Mouse (Mus musculus) heart, postnatal 10 days (tissue): Measurements from ENCODE around the gene Boc. TPM values are rescaled to one million over a fixed set of nuclear protein-coding genes. Genes with fewer than 3 reads are reported as not detected.

Experiments used
- DNase-seq, 2 experiments: peaks; one replicate each; pipeline ENCODE4 v3.0.0; 2021
- intact Hi-C: fragments of 180-260 bp; cut with DNase I; formaldehyde crosslinking; loops from one replicate; pipeline ENCODE4 v1.15.1; 2025
- total RNA-seq, 2 experiments: library from RNA; stranded (reverse); gene quantifications; 2 replicates each; pipeline ENCODE4 v1.2.3; 2021

Boc gene
- total RNA-seq: 1 to 10 TPM; 9.0 to 9.4 TPM

DNA sequence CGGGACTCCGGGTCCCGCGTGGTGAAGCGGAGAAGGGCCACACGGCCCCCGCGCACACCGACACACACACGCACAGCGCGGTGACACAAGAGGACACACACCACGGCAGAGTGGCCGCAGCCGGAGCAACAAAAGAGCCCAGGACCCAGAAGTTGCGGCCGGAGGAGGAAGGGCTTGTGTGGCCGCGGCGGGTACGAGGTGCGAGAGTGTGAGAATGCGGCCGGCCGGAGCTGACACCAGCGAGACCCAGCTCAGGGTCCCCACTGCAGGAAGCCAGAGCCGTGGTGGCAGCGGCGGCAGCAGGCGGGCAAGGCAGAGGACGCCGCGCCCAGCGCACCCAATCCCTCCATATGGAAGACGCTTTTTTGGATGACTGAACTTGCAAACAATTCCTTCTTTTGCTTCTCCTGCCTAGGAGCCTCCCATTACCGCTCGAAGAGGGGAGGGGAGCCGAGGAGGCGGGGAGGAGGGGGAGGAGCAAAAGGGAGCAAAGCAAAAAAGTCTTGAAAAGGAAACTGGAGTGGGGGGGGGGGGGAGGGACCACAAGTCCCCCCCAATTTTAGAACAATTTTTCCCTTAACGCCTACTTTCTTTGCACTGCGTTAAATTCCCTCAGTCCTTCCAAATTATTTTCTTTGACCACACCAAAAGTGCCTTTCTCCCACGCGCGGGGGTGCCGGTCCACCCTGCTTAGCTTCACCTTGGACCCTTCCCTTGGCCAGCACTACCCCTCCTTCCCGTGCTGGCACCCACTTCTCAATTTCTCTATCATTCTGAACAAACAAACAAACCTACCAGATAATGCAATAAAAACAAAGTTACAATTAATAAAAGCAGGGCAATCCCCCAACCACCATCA, at the start of gene Boc:
TSS of gene Boc (minus strand) at position 427 of the 859 bp plus-strand sequence.
- intact Hi-C loops: loop anchor here (5.0 kb wide), 3 partner anchors 59 to 76 kb away; no protein-coding TSS in a partner anchor
- peak; percentile 71 to 74 for DNase-seq

DNA sequence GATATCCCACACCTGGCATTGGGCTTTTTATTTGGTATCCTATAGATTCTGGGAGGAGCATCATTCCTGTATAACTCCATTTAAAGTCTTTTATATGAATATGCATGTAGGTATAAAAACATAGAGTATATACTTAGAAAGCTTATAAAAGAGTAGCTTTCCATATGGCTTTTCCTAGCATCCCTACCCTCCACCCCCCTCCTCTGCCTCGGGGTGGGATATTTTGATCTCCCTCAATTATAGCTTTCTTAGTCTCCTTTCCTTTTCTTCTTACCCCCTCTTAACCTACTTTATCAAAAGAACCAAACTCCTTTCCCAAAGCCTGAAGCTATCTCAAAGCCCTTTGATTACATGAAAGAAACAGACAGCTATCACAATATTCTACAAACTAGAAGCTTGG, 47.9 kb upstream of the Boc start:
- DNase-seq: no peak
- intact Hi-C loops: no loop called here

DNA sequence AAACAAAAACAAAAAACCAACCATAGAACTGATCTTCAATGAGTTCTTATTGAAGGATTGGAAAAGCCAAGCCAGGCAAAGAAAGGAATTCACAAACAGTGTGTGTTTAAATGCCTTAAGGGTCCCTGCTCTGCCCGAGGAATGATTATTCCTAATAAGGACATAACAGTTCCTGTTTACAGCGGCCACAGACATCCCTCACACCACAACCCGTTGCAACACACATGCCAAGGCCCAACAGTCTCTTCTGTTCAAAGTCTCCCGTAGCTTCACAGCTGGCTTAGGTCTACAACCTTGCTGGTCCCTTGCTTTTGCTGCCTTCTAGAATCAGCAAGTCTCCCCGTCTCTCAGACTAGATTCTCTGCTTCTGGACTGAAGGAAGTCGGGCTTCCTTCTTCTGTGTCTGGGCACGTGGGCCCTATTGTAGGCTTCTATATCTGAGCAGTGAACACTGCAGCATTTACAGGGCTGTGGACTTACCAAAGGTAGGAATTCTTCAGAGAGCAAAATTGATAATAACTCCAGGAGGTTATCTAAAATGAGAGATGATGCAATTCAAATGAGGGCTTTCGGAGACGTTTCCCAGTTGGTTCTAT, 45.4 kb upstream of the Boc start:
- no peak for DNase-seq
- intact Hi-C loops: no loop called here

DNA sequence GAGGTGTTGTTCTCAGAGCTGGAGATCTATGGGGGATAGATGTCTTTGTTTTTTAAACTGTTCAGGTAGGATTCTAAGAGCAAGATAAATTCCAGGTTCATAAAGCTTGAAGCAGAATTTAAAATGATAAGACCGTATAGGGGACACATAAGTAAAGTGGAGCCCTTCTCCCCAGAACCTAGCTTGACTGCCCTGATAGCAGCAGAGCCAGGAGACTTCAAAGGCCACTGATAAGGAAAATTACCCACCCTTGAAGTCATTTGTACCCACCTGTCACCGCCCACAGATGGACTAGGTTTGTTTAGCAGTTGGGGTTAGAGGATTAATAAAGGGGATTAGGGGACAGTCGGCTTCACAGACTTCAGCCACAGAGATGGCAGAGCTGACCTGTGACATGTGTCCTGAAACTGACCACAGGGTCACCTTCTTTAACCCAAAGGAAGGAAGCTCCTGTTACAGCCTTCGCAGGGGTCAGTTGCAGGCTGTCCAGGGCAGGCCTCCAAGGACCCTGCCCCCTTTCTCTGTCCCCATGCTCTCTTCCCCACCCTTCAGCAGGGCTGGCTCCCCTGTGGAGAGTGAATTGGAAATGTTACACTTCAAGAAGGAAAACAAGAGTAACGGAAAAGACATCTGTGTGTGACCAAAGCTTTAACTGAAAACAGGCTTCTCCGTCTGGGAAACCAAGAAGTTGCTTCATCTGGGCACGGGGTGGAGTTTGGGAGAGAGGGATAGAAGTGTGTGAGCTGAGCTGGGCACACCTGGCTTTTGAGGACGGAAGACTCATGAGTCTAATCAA, 43.5 kb upstream of the Boc start:
- no peak for DNase-seq
- intact Hi-C loops: no loop called here

DNA sequence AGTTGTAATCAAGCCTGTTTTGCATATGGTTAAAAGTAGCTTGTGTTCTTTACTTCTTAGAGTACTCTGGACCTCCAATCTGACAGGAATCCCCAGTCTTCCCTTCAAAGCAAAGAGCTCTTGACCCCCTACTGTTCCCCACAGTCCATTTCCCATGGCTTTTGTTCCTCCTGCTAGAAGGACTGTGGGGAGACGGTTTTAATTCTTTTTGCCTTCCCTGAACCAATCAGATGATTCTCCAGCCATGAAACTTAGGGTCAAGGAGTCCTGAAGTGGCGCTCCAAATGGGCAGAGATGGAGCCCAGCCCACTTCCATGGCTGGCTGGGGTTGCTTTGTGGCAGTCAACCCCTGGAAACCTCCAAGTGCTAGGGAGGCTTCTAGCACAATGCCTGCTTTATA, 42.5 kb upstream of the Boc start:
- intact Hi-C loops: no loop called here
- DNase-seq: no peak

DNA sequence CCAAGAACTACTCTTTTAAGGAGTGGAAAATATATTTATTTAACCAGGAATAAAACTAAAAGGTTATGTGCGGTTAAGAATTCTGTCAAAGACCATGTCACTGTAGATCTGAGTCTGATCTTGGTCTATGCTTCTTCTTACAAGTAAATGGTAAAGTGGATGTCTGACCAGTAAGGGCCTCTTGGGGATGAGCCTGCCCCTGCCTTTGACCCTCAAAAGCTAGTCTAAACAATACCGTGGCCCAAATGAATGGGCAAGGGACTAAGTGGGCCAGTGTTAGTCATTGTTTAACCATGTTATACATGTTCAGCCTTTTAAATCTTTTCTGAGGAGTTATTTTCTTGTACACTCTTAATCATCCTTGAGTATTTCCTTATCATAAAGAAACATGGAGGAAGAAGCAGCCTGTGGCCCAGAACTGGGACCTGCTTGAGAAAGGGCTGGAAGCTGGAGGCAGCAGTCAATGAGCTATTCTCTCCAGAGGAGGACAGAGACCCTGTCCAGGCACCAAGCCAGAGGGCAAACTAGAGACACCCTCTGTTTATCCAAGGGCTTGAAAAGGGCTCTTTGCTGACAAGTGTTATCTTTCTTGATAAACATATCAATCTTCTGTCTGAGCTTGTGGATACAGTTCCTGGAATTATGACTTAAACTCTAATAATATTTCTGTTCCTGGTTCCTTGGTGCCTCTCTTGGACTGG, 38.6 kb upstream of the Boc start:
- DNase-seq: no peak
- intact Hi-C loops: no loop called here

DNA sequence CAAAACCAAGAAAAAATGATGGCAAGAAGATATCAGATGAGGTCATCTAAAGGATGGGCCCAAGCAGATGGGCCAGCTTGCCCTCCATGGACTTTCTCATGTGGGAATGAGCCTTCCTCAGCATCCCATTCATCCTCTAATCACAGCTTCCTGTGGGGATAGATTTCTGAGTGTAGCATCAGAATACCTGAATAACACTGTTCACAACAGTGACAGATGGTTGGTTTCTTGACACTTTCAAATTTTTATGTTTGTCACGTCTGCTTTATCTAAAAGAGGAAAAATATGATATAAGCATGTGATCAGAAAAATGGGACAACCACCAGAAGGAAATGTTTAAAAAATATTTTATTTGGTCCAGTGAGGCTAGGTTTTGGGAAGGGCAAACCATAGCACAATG, 30.8 kb upstream of the Boc start:
- intact Hi-C loops: no loop called here
- DNase-seq: no peak

DNA sequence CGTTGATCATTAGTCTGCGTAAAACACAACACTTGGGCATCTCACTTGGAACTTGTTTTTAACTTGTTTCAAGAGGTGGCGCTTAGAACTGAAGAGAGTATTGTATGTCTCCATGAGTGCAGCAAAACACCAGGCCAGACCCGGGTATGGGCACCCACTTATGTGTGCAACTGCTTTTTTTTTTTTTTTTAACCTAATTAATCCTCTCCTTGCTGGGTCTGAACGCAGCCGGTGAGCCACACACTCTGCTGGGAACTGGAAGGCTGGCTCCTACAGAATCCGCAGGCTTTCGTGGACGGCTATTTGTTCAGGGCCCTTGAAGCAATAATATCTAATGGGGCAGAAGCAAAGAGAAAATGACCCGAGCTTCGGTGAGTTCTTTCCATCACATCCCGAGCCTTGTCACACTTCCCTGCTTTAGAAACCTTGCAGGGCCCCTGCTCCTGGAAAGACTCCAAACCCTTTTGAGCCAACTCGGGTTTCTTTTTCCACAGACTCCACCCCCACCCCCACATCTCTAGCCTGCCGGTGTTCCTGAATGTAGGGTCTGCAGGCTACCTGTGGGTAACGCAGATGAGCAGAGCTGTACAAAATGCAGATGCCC, 20.8 kb upstream of the Boc start:
- intact Hi-C loops: no loop called here
- no peak for DNase-seq

DNA sequence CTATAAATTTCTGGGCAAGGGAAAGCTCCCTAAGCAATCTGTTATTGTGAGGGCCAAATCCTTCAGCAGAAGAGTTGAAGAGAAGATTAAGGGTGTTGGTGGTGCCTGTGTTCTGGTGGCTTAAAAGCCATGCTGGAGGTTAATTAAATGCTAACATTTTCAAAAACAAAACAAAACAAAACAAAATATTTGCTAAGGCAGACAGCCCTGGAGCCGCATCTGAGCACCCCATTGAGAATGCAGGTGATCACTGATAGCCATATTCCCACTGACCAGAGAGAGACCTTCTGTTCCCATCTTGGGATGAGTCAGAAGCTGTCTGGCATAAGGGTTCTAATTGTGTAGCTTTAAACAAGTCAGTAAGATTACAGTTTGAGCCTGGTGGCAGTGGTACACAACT, 19.9 kb upstream of the Boc start:
- intact Hi-C loops: no loop called here
- no peak for DNase-seq

DNA sequence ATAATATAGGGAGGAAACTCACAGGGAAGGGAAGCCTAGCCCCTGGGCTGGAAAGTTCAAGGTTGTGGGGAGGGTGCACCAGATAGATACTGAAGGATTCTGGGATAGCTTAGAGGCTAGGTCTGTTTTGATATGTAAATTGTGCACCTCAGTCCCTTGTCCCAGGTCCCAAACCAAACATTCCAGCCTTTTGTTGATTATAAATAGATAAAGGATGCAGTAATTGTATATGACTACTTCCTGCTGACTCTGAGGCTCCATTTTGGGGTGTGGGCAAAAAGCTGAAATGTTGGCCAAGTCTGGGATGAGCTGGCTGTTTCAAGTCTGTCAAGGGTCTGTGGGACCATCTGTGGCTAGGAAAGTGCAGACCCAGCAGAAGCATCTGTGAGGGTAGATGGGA, 9.4 kb upstream of the Boc start:
- intact Hi-C loops: no loop called here
- no peak for DNase-seq

DNA sequence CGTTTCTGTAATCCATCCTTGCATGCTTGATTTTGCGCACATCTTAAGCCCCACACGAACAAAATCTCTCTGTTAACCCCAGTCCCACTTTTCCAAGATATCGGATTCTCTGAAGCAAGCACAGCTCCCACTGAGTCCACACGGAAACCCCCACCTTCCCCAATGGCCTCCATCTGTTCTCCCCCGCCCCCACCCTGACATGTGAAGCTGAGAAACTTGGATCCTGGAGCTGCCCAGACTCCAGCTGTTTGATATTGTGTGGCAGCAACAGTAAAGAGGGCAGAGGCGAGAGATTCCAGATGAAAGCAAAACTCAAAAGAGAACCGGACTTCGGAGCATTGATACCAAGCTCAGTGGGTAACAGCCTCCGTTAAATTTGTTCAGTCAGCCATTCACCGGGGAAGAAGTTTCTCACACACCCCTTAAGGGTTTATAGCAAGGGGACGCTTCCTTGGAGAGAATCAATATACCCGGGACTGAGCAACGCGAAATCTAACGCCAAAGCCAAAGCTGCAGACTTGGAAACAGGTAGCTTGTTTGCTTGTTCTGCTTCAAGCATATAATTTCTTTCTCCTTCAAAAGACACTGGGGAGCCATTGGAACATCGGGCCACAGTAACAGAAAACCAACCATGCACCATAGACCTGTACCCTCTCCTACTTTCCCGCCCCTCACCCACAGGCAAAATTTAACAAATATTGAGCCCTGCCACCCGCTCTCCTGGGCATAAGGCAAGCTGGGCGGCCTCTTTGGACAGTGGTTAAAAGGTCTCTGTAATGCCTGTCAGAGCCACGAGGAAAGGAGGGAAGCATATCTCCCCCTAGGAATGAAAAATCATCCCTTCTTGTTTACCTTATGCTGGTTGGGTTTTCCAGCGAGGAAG, 6.9 kb upstream of the Boc start:
- intact Hi-C loops: no loop called here

DNA sequence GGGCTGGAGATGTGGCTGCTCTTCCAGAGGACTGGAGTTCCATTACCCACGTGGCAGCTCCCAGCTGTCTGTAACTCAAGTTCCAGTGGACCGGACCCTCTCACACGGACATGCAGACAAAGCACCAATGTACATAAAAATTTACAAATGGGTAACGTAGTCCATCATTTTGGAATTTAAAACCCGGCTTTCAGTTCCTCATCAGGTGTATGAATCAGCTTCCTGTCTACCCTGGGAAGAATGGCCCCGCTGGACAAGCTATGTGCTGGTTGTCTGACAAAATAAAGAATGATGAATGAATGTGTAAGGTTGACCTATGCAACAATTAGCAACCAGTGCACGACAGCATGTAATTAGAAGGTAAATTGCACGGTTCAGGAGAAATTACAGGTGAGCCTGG, 5.7 kb upstream of the Boc start:
- intact Hi-C loops: no loop called here
- DNase-seq: no peak

More for the DNA sequence above, 6.9 kb upstream of the Boc start:
- DNase-seq: no peak

DNA sequence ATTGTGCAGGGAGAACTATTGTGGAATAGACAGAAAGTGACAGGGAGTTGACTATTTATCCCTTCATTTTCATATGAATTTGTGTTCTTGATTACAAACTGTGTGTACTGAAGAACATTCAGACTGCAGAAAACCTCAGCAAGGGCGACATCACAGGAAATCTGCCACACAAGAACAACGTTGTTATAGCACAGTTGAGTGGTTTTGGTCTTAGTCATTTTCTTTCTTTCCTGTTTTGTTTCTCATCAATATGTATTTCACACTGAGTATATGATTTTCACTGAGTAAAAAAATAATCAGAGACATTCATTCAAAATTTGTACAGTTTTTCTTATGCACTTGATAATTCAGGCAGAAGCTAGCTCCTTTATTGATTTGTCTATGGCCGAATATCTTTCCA, 3.4 kb upstream of the Boc start:
- intact Hi-C loops: no loop called here

DNA sequence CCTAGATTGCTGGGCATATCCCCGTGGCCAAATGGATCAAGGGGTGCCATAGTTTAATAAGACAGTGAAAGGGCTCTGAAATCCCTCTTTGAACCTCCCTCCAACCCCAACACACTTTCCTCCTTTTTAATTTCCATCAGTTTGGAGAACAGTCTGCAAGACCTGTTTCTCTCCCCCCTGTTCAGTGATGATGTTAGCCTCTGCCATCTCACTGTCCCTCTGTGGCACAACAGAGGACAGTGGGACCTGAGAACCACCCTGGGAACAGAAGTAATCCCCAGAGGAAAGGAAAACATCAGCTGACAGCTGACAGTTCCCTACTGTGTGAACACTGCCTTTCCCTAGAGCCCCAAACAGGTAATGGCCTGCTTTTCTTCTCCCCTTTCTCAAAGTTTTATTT, 1.5 kb upstream of the Boc start:
- intact Hi-C loops: no loop called here
- DNase-seq: no peak

More for the DNA sequence above, 3.4 kb upstream of the Boc start:
- no peak for DNase-seq

DNA sequence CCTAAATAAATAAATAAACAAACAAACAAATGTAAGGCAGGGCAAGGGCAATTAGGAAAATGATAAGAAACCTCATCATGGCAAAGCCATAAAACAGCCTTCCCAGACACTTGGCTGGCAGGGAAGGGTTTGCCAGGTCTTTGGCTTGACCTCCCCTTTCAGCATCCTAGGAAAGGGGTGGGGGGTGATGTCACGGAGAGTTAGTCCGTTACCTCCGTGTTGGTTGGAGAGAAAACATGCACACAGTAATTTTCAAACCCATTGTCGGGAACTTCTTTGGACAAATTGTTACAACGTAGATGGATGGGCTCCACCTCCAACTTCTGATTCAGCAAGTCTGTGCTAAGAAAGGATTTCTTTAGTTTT, 616 bp upstream of the Boc start:
- intact Hi-C loops: loop anchor here (5.0 kb wide), 3 partner anchors 58 to 77 kb away; no protein-coding TSS in a partner anchor
- DNase-seq: no peak

DNA sequence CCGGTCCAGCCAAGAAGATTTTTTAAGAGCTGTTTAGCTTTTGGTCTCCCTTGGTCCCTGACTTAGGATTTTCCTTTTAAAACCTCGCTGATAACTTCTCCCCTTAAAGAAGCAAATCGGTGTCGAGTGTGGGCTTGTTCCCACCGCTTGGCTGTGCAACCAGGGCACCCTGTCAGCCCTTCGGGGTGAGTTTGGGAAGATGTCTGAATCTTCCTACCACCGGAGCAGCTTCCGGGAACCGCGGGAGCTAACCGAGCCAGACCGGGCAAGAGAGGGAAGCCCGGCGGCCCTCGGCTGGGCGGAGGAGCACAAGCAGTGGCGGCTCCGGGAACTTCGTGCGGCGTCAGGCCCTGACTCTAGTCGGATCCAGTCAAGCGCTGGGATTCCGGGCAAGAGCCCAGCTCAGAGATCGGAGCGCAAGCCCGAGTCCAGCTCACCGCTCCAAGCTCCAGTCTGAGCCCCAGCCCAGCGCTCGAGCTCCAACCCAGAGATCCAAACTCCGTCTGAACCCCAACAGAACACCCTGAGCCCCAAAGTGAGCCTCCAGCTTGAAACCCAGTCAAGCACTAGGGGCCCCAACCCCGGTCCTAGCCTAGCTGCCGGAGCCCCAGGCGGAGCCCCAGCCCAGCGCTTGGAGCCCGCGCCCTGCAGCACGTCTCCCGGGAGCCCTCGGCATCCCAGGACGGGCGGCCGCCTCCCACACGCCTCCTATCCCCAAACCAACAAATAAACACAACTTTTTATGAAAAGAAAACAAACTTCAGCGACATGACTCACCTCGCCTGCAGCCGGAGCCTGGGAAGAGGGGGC, 831 bp downstream of the Boc start:
- intact Hi-C loops: loop anchor here (5.0 kb wide), 3 partner anchors 59 to 76 kb away; no protein-coding TSS in a partner anchor
- DNase-seq: peak; percentile 84 to 86

DNA sequence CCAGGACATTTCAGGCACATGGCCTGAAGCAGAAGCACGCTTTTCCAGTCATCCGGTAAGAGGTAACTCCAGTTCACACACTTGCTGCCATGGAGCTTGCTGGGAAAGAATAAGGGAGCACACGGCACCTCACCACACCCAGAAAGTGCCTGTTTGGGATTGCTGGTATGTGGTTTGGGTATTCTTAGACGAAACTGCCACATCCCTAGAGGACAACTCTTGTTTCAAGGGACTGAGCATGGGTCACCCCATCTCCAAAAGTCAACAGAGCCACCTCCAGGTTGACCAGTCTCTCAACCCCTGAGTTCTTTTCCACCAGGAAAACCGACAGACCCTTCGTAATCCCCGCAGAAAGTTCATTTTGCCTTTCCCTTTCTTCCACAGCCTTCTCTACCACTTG, 1.6 kb downstream of the Boc start:
- intact Hi-C loops: loop anchor here (5.0 kb wide), 3 partner anchors 60 to 75 kb away; no protein-coding TSS in a partner anchor

More for the DNA sequence above, 1.6 kb downstream of the Boc start:
- no peak for DNase-seq
